Mouse (Mus musculus) lung, embryonic 14.5 days (tissue): ENCODE measurements at regions not wholly inside any gene's neighbourhood (a gene's known extent, or its start where the extent isn't known, plus 50 kb on each side); places are given as distances from the start of the nearest gene placed in this dataset.
A peak's percentile ranks its signal among the peaks of the same experiment; 100 is the strongest.

ENCODE experiments used
- ATAC-seq: fragments of 200-750 bp; cut with Nextera tagmentation; 2 replicates; pipeline ENCODE4 v1.8.0; 2017; ENCODE audit warnings: mild to moderate bottlenecking, moderate TSS enrichment, moderate library complexity; ENCODE audit not compliant: insufficient read depth
- DNase-seq: peaks from one replicate; pipeline ENCODE4 v3.0.0-alpha.2; 2015
- H3K27ac ChIP-seq: fragments of 300-500 bp; sonication (generic); 2 replicates; pipeline ENCODE4 v1.5.1; 2014; ENCODE audit warnings: low read depth, mild to moderate bottlenecking, moderate library complexity
- H3K27me3 ChIP-seq: fragments of 300-500 bp; sonication (generic); 2 replicates; pipeline ENCODE4 v1.6.1; 2014; ENCODE audit warnings: low read length, control low read depth; ENCODE audit not compliant: insufficient read depth
- H3K36me3 ChIP-seq: fragments of 300-500 bp; sonication (generic); 2 replicates; pipeline ENCODE4 v1.6.1; 2014; ENCODE audit warnings: control low read depth; ENCODE audit not compliant: insufficient read depth
- H3K4me1 ChIP-seq: fragments of 300-500 bp; sonication (generic); 2 replicates; pipeline ENCODE4 v1.6.1; 2014; ENCODE audit warnings: antibody characterized with exemption, control low read depth; ENCODE audit not compliant: insufficient read depth
- H3K4me2 ChIP-seq: fragments of 300-500 bp; sonication (generic); 2 replicates; pipeline ENCODE4 v1.6.1; 2014; ENCODE audit warnings: mild to moderate bottlenecking
- H3K4me3 ChIP-seq: fragments of 300-500 bp; sonication (generic); 2 replicates; pipeline ENCODE4 v1.5.1; 2014; ENCODE audit warnings: low read depth, low read length
- H3K9ac ChIP-seq: fragments of 300-500 bp; sonication (generic); 2 replicates; pipeline ENCODE4 v1.6.1; 2014
- H3K9me3 ChIP-seq: fragments of 300-500 bp; sonication (generic); 2 replicates; pipeline ENCODE4 v1.6.1; 2016; ENCODE audit warnings: low read depth, low read length, control low read depth
- CTCF ChIP-seq: IDR thresholded peaks from 2 replicates; pipeline ENCODE4 v1.5.1; 2016; ENCODE audit warnings: antibody characterized with exemption, low read depth
- WGBS: fragments of 180-500 bp; shearing (Covaris S2); extraction: QIAGEN DNeasy Blood & Tissue Kit; methylation state at CpG from one replicate; pipeline ENCODE4 v1.1.7; 2014; 5-methylcytosine and 5-hydroxymethylcytosine counted together

- no peak for ATAC-seq
- Histone ChIP-seq H3K9me3 (no peaks in the 10 kb centered on the region), H3K4me2 (no peak overlapping the region), H3K27ac (no peak overlapping the region), H3K27me3 (no peaks in the 10 kb centered on the region), H3K4me3 (no peak overlapping the region), H3K36me3 (no peaks in the 10 kb centered on the region), H3K9ac (no peak overlapping the region), H3K4me1 (no peaks in the 10 kb centered on the region)
- TF ChIP-seq CTCF = no peak
- DNase-seq = no peak
- 72% methylated on average over 1 of the region's 1 CpGs for WGBS
Observed at GRCm38 (mm10) chr17:81185685-81186084, 120.8 kb upstream of the Thumpd2 start.

DNA sequence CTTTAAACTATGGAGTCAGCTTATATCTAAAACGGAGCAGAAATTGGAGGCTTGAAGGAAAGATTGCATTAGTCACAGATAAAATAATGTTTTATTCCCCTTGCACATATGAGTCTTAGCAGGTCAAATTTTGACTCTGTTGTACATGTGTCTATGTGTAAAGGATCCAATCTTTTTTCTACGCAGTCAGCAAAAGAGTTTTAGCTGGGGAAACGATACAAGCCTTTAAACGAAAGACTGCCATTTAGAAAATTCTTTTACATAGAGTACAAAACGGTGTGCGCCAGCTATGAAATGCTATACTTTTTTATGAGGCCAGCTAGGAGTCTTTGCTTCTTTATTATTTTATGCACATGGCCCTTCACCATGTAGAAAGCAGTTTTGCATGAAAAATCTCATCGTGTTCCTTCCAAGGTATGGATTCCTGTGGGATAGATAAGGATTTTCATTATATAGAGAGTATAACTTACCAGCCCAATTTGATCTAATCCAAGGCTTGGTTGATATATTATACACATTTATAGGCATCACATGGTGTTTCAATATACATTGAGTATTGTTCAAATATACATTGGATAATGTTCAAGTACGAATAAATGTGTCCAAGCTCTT, 116.0 kb upstream of the Thumpd2 start:
- ATAC-seq (no peak), DNase-seq (no peak)
- Histone ChIP-seq H3K4me2 (no peak overlapping the region), H3K4me1 (no peaks in the 10 kb centered on the region), H3K9ac (no peak overlapping the region), H3K36me3 (no peaks in the 10 kb centered on the region), H3K9me3 (no peaks in the 10 kb centered on the region), H3K27ac (no peak overlapping the region), H3K4me3 (no peak overlapping the region), H3K27me3 (no peaks in the 10 kb centered on the region)
- TF ChIP-seq CTCF = no peak
- WGBS = 84% methylated on average over 8 of the region's 8 CpGs

- Histone ChIP-seq H3K9ac (no peak overlapping the region), H3K4me1 (no peaks in the 10 kb centered on the region), H3K4me3 (no peak overlapping the region), H3K36me3 (no peaks in the 10 kb centered on the region), H3K27ac (no peak overlapping the region), H3K27me3 (no peaks in the 10 kb centered on the region), H3K4me2 (no peak overlapping the region), H3K9me3 (no peaks in the 10 kb centered on the region)
- TF ChIP-seq CTCF = no peak
- DNase-seq = no peak
- 70% methylated on average over 3 of the region's 3 CpGs for WGBS
- ATAC-seq = no peak
Observed at GRCm38 (mm10) chr17:81176306-81176705, 111.4 kb upstream of the Thumpd2 start.

DNA sequence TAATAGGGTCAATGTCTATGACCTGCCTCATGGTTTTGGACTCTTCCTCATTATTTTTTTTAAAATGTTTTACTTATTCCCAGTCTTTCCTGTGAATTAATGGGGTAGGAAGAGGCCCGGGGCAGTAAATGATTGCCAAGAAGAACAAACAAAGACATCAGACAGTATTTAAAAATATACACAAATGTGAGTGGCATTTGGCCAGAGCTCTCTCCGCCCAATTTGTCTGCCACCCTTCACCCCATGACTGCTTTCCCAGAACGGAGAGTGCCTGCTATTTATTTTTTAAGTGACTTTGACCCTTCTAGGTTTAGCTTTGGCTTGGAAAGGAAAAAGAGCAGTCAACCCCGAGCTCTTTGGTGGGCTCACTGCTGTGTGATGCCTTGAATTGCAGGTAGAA, 111.0 kb upstream of the Thumpd2 start:
- no peaks in the 10 kb centered on the region for H3K36me3 ChIP-seq
- ATAC-seq (peak; percentile 31; the same call in 1 of the 2 replicates), DNase-seq (peak; percentile 64)
- H3K27me3 ChIP-seq = no peaks in the 10 kb centered on the region
- no peak for TF ChIP-seq CTCF
- no peak overlapping the region for H3K27ac ChIP-seq
- H3K4me2 ChIP-seq = no peak overlapping the region
- no peaks in the 10 kb centered on the region for H3K9me3 ChIP-seq
- 13% methylated on average over 4 of the region's 4 CpGs for WGBS
- H3K9ac ChIP-seq = no peak overlapping the region
- H3K4me1 ChIP-seq = no peaks in the 10 kb centered on the region
- no peak overlapping the region for H3K4me3 ChIP-seq

- Histone ChIP-seq H3K9me3 (no peaks in the 10 kb centered on the region), H3K27ac (no peak overlapping the region), H3K36me3 (no peaks in the 10 kb centered on the region), H3K27me3 (no peaks in the 10 kb centered on the region), H3K4me2 (no peak overlapping the region), H3K4me3 (no peak overlapping the region), H3K9ac (no peak overlapping the region), H3K4me1 (no peaks in the 10 kb centered on the region)
- DNase-seq = no peak
- TF ChIP-seq CTCF = no peak
- ATAC-seq = no peak
- WGBS = 53% methylated on average over 3 of the region's 3 CpGs
Observed at GRCm38 (mm10) chr17:81172943-81173342, 108.1 kb upstream of the Thumpd2 start.

- Histone ChIP-seq H3K9ac (no peak overlapping the region), H3K4me1 (no peaks in the 10 kb centered on the region), H3K27me3 (no peaks in the 10 kb centered on the region), H3K9me3 (no peaks in the 10 kb centered on the region), H3K27ac (no peak overlapping the region), H3K4me3 (no peak overlapping the region), H3K36me3 (no peaks in the 10 kb centered on the region), H3K4me2 (no peak overlapping the region)
- 65% methylated on average over 5 of the region's 5 CpGs for WGBS
- DNase-seq = no peak
- no peak for TF ChIP-seq CTCF
- ATAC-seq = no peak
Observed at GRCm38 (mm10) chr17:81169118-81169517, 104.2 kb upstream of the Thumpd2 start.

DNA sequence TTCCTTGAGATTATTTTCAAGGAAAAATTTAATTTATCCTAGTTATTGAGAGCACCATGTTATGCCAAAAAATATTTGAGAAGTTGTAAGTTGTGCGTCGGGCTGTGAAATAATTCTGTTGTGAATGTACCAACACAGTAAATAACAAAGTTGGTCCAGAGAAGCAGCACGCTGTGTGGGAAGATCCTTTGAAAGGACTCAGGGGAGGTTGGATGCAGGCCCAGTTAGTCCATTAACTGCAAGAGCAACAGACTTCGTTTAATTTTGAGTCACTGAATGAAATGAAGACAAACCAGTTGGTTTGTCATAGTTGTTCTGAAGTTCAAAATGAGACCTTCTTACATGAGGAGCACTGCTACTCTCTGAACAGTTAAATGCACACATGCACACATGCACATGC, 85.8 kb upstream of the Thumpd2 start:
- TF ChIP-seq CTCF = no peak
- Histone ChIP-seq H3K9ac (no peak overlapping the region), H3K36me3 (no peaks in the 10 kb centered on the region), H3K27me3 (no peaks in the 10 kb centered on the region), H3K27ac (no peak overlapping the region), H3K9me3 (no peaks in the 10 kb centered on the region), H3K4me1 (no peaks in the 10 kb centered on the region), H3K4me3 (no peak overlapping the region), H3K4me2 (no peak overlapping the region)
- no peak for DNase-seq
- ATAC-seq = no peak
- 80% methylated on average over 4 of the region's 4 CpGs for WGBS

- WGBS = 78% methylated on average over 6 of the region's 6 CpGs
- no peak for TF ChIP-seq CTCF
Observed at GRCm38 (mm10) chr17:81134702-81135101, 69.8 kb upstream of the Thumpd2 start.

More at GRCm38 (mm10) chr17:81134702-81135101, 69.8 kb upstream of the Thumpd2 start:
- no peaks in the 10 kb centered on the region for H3K27me3 ChIP-seq
- H3K9ac ChIP-seq = no peak overlapping the region
- DNase-seq (no peak), ATAC-seq (no peak)
- H3K4me2 ChIP-seq = no peak overlapping the region
- no peaks in the 10 kb centered on the region for H3K36me3 ChIP-seq
- no peak overlapping the region for H3K4me3 ChIP-seq
- H3K4me1 ChIP-seq = no peaks in the 10 kb centered on the region
- no peaks in the 10 kb centered on the region for H3K9me3 ChIP-seq
- H3K27ac ChIP-seq = no peak overlapping the region
